Mouse (Mus musculus): ENCODE measurements around the gene Pprc1. TPM values are rescaled to one million over a fixed set of nuclear protein-coding genes. Genes with fewer than 3 reads are reported as not detected.
A peak's percentile ranks its signal among the peaks of the same experiment; 100 is the strongest.

Gene Pprc1
- polyA plus RNA-seq (2015; fragmentation: Nextera tagmentation; extraction: Ambion mirVana), result 33.3 and 44.6 TPM in 2 replicates

GRCm38 (mm10) chr19:46044271-46044992, at the start of gene Pprc1:
TSS of gene Pprc1 (plus strand) at chr19:46044886.
- 2% methylated on average over 34 of the region's 34 CpGs for WGBS
- Histone ChIP-seq H3K9me3 (replicated peaks) (no peaks in the 10 kb centered on the region), H3K9ac (peak within 1 kb of the TSS; percentile 83), H3K4me2 (peak within 1 kb of the TSS; percentile 82), H3K27ac (peak within 1 kb of the TSS; percentile 97), H3K4me1 (peaks cover 68% of the 10 kb centered on the region), H3K36me3 (no peaks in the 10 kb centered on the region), H3K27me3 (no peaks in the 10 kb centered on the region), H3K4me3 (replicated peaks) (peak within 1 kb of the TSS; percentile 70)
- peak; percentile 2 for ATAC-seq (replicated peaks; ENCODE audit: low FRiP score)

GRCm38 (mm10) chr19:45997365-45997764, 47.3 kb upstream of the Pprc1 start:
- WGBS, result 59% methylated on average over 5 of the region's 5 CpGs
- Histone ChIP-seq H3K4me1 (peaks cover 9% of the 10 kb centered on the region), H3K4me3 (replicated peaks) (peak overlapping the region; percentile 79), H3K27ac (peak overlapping the region; percentile 99), H3K4me2 (peak overlapping the region; percentile 66), H3K9ac (peak overlapping the region; percentile 82), H3K27me3 (no peaks in the 10 kb centered on the region), H3K9me3 (replicated peaks) (peaks cover 10% of the 10 kb centered on the region), H3K36me3 (peaks cover 14% of the 10 kb centered on the region)
- no peak for ATAC-seq (replicated peaks; ENCODE audit: low FRiP score)

DNA sequence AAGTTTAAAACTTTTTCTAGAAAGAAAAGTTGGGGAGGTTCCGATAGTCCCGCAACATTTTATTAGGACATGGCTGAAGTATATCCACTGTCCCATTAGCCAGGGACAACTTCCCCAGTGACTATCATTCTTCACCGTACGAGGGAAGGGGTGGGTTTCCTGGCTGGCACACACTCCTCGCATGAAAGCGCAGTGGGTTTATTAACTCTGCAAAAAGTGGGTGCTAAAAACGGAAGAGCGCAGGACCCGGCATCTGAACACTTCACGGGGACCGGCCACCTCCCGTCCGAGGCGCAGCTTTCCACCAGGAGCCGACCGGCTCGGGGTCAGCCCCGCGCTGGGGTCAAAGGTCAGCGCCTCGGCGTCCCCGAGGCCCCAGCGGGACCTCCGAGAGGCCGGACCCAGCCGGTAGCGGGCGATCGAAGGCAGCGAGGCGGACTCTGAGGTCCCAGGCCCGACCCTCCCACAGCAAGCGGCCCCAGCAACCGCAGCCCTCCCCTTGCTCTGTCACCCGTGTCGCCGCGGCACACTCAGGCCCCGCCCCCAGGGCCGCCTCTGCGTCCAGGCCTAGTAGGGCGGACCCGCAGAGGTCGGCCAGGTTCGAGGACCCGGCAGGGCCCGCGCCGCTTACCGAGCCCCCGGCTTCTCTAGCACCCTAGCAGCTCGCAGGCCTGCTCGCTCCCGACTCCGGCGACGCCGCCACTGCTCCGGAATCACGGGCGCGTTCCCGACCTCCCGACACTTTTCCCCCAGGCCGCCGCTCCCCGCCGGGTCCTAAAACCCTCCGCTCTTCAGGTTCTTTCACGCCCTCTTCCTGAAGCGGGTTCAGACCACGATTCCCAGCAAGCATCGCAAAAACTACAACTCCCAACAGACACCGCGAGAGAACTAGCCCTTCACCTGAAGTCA, 46.6 kb upstream of the Pprc1 start, which contains the start of gene Armh3:
TSS of gene Armh3 (minus strand) at position 704 of the 909 bp plus-strand sequence.
- Histone ChIP-seq H3K9me3 (replicated peaks) (peaks cover 10% of the 10 kb centered on the region), H3K27me3 (no peaks in the 10 kb centered on the region), H3K4me3 (replicated peaks) (peak within 1 kb of the TSS; percentile 79), H3K36me3 (peaks cover 14% of the 10 kb centered on the region), H3K4me1 (peaks cover 12% of the 10 kb centered on the region), H3K4me2 (peak within 1 kb of the TSS; percentile 66), H3K9ac (peak within 1 kb of the TSS; percentile 82), H3K27ac (peak within 1 kb of the TSS; percentile 99)
- ATAC-seq (replicated peaks; ENCODE audit: low FRiP score), result peak; percentile 97
- WGBS, result under 1% methylated on average over 76 of the region's 76 CpGs

DNA sequence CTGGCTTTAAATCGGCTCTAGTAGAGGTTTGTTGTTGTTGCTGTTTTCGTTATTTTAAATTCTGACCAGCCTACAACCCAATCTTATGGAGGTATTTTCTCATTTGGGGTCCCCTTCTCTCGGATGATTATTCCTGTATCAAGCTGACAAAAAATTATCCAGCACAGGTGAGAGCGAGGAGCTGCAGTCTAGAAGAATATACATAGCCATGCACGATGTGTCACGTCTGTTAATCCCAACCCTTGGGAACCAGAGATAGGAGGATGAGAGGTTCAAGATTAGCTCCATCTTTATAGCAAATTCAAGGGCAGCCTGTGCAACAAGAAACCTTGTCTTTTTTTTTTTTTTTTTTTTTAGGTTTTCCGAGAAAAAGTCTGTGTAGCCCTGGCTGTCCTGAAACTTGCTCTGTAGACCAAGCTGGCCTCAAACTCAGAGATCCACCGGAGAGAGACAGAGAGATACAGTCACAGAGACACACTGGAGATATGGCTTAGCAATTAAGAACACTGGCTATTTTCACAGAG, 45.9 kb upstream of the Pprc1 start:
- ATAC-seq (replicated peaks; ENCODE audit: low FRiP score), result no peak
- no peaks in the 10 kb centered on the region for H3K27me3 ChIP-seq
- peak overlapping the region; percentile 31; the same call in 1 of the 2 replicates for H3K9ac ChIP-seq
- peak overlapping the region; percentile 66 for H3K4me2 ChIP-seq
- 11% methylated on average over 8 of the region's 8 CpGs for WGBS
- H3K9me3 ChIP-seq (replicated peaks), result peaks cover 10% of the 10 kb centered on the region
- peaks cover 14% of the 10 kb centered on the region for H3K36me3 ChIP-seq
- peak overlapping the region; percentile 99; the same call in 1 of the 2 replicates for H3K27ac ChIP-seq
- H3K4me1 ChIP-seq, result peaks cover 19% of the 10 kb centered on the region
- peak overlapping the region; percentile 79 for H3K4me3 ChIP-seq (replicated peaks)

- Histone ChIP-seq H3K27ac (no peak overlapping the region), H3K9me3 (replicated peaks) (peaks cover 5% of the 10 kb centered on the region), H3K27me3 (no peaks in the 10 kb centered on the region), H3K9ac (no peak overlapping the region), H3K36me3 (peaks cover 8% of the 10 kb centered on the region), H3K4me2 (no peak overlapping the region; the same call in 1 of the 2 replicates), H3K4me3 (replicated peaks) (no peak overlapping the region), H3K4me1 (peaks cover 25% of the 10 kb centered on the region)
- 64% methylated on average over 1 of the region's 1 CpGs for WGBS
- no peak for ATAC-seq (replicated peaks; ENCODE audit: low FRiP score)
Measured at GRCm38 (mm10) chr19:45999378-45999777, 45.3 kb upstream of the Pprc1 start.

DNA sequence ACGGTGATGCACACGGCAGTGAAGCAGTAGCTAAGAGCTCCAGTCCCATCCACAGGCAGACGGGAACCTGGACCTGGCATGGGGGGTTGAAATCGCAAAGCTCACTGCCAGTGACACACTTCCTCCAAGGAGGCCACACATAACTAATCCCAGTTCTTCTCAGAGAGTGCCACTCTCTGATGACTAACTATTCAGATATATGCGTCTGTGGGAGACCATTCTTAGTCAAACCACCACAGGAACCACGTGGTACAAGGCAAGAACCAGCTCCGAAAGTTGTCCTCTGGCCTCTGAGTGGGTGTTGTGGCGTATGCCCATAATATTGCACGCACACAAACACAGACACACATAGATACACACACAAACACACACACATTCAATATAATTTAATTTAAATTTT, 42.4 kb upstream of the Pprc1 start:
- H3K36me3 ChIP-seq, result peaks cover 10% of the 10 kb centered on the region; the same call in 1 of the 2 replicates
- peaks cover 40% of the 10 kb centered on the region for H3K4me1 ChIP-seq
- H3K9me3 ChIP-seq (replicated peaks), result no peaks in the 10 kb centered on the region
- H3K9ac ChIP-seq, result no peak overlapping the region
- ATAC-seq (replicated peaks; ENCODE audit: low FRiP score), result no peak
- H3K27ac ChIP-seq, result no peak overlapping the region
- WGBS, result 81% methylated on average over 9 of the region's 9 CpGs
- H3K4me2 ChIP-seq, result no peak overlapping the region
- no peak overlapping the region for H3K4me3 ChIP-seq (replicated peaks)
- H3K27me3 ChIP-seq, result no peaks in the 10 kb centered on the region

- H3K27me3 ChIP-seq, result no peaks in the 10 kb centered on the region
- peak within 1 kb of the TSS; percentile 77 for H3K27ac ChIP-seq
- H3K9me3 ChIP-seq (replicated peaks), result no peaks in the 10 kb centered on the region
- WGBS, result 1% methylated on average over 70 of the region's 70 CpGs
- peaks cover 36% of the 10 kb centered on the region for H3K4me1 ChIP-seq
- ATAC-seq (replicated peaks; ENCODE audit: low FRiP score), result peak; percentile 95
- H3K36me3 ChIP-seq, result peaks cover 19% of the 10 kb centered on the region
- H3K4me3 ChIP-seq (replicated peaks), result peak within 1 kb of the TSS; percentile 78
- H3K4me2 ChIP-seq, result peak within 1 kb of the TSS; percentile 100
- peak within 1 kb of the TSS; percentile 83 for H3K9ac ChIP-seq
Measured at GRCm38 (mm10) chr19:46003371-46004226, 41.1 kb upstream of the Pprc1 start, which contains the start of gene Hps6. TSS of gene Hps6 (plus strand) at chr19:46003508.

- Histone ChIP-seq H3K4me1 (peaks cover 30% of the 10 kb centered on the region), H3K27ac (0 out of 2 replicates have a peak overlapping the region, but pooled peaks have one; percentile 2), H3K9ac (no peak overlapping the region; the same call in 1 of the 2 replicates), H3K4me3 (replicated peaks) (no peak overlapping the region), H3K27me3 (no peaks in the 10 kb centered on the region), H3K9me3 (replicated peaks) (no peaks in the 10 kb centered on the region), H3K36me3 (peaks cover 23% of the 10 kb centered on the region), H3K4me2 (peak overlapping the region; percentile 100)
- 78% methylated on average over 17 of the region's 17 CpGs for WGBS
- ATAC-seq (replicated peaks; ENCODE audit: low FRiP score), result no peak
Measured at GRCm38 (mm10) chr19:46004814-46005466, 39.7 kb upstream of the Pprc1 start.

DNA sequence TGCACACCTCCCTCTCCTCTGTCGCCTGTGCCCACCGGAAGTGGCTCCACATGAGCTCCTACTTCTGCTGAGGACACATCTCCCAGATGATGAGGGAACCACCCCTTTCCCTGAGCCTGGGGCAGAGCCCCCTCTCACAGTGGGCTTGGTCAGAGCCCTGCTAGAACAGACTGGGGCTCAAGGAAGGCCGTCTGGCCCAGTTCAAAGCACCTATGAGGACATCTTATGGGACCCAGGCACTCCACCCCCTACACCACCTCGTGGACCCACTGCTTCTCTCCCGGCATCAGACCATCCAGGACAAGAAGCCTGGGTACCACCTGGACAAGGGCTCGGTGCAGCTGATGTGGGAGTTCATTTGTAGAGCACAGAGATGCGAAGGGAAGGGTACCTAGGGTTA, 39.0 kb upstream of the Pprc1 start:
- Histone ChIP-seq H3K9ac (no peak overlapping the region), H3K9me3 (replicated peaks) (no peaks in the 10 kb centered on the region), H3K4me3 (replicated peaks) (no peak overlapping the region), H3K27me3 (no peaks in the 10 kb centered on the region), H3K36me3 (peaks cover 23% of the 10 kb centered on the region), H3K27ac (no peak overlapping the region), H3K4me1 (peaks cover 30% of the 10 kb centered on the region), H3K4me2 (no peak overlapping the region)
- ATAC-seq (replicated peaks; ENCODE audit: low FRiP score), result no peak
- 88% methylated on average over 7 of the region's 7 CpGs for WGBS

DNA sequence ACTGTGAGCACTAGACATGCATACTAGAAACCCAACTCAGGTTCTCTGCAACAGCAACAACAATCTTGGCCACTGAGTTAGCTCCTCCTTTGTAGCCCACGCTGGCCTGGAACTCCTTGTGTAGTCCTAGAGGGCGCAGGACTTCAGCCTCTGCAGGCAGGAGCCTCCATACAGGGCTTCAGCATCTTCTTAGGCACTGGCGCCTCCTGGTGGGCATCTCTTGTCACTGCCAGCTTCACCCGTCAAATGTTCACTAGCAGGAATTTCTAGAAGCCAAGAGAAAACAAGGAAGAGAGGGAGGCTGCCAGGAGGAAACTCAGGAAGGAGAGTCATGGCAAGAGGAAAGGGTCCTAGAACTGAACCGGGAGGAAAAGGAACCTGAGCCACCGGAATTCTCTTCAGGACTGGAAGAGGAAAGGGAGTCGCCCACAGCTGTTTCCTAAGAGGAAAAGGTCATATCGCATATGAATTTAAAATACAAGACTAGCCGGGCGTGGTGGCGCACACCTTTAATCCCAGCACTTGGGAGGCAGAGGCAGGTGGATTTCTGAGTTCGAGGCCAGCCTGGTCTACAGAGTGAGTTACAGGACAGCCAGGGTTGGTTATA, 30.0 kb upstream of the Pprc1 start:
- H3K36me3 ChIP-seq, result no peaks in the 10 kb centered on the region
- H3K4me3 ChIP-seq (replicated peaks), result no peak overlapping the region
- no peaks in the 10 kb centered on the region for H3K27me3 ChIP-seq
- H3K4me1 ChIP-seq, result no peaks in the 10 kb centered on the region; the same call in 1 of the 2 replicates
- ATAC-seq (replicated peaks; ENCODE audit: low FRiP score), result peak; percentile 71; the same call in 1 of the 2 replicates
- 0 out of 2 replicates have a peak overlapping the region, but pooled peaks have one; percentile 9 for H3K27ac ChIP-seq
- H3K9ac ChIP-seq, result no peak overlapping the region
- H3K9me3 ChIP-seq (replicated peaks), result no peaks in the 10 kb centered on the region
- H3K4me2 ChIP-seq, result no peak overlapping the region
- 34% methylated on average over 12 of the region's 12 CpGs for WGBS

All from kidney, embryonic 15.5 days (tissue).